Mouse (Mus musculus) gastrocnemius, adult 8-10 months (tissue): ENCODE measurements around the gene Epha6. TPM values are rescaled to one million over a fixed set of nuclear protein-coding genes. Genes with fewer than 3 reads are reported as not detected.

Experiments
- DNase-seq, 2 experiments: peaks; one replicate each; pipeline ENCODE4 v3.0.0; 2022; ENCODE audit warnings: low spot score in 2 of 2
- total RNA-seq, 4 experiments: library from RNA; stranded (reverse); gene quantifications; 2 replicates each; pipeline ENCODE4 v1.2.4; 2022

The Epha6 gene
- not detected for total RNA-seq

DNA sequence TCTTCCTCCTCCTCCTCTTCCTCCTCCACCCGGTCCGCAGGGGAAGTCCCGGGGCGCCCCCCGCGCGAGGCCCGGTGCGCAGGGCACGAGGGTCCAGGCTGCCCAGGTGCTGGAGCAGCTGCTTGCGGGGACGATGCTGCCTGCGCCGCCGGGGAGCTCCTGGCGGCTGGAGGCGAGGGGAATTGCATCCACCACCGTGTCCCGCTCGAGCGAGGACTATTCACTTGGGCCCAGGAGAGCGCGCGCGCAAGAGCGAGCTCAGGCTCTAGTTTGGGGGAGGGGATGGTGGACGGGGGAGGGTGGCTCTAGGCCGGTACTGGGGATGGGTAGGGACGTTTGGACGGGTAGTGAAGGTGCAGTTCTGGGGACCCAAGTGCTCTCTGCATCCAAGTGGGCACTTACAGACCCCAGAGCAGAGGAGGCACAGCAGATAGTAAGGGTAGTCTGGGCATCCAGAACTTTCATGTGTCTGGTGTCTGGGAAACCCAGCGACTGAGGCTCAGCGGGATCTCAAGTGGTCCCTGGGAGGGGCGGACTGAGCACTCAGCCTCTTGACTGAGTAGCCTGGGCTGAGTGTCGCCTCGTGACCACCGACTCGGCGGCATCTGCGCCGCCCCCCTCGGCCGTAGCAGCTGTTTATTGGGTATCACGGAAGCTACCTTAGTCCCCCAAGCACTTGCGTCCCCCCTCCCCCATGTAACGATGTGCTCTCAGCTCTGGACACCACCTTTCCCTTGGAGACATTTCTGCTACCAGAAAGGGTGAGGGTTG, at the start of gene Epha6:
TSS of gene Epha6 (minus strand) at position 471 of the 771 bp plus-strand sequence.
- no peak for DNase-seq

- DNase-seq: no peak
Observed at GRCm38 (mm10) chr16:60651716-60652115, 46.4 kb upstream of the Epha6 start.

DNA sequence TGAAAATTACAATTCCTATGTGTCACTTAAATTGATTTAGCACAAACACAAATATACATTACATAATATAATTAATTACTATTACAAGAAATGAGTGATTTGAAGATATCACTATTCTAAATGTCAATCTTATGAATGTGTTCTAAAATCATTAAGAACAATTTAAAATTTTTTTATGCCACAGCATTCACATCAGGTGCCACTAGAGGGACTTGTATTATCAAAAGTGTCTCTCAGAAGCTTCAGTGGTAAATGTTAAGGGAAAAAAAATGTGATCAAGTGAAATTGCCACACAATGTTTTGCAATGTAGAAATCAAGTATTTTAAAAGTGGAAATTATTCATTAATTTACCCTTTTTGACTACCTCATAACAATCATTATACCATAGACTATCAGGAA, 22.8 kb upstream of the Epha6 start:
- DNase-seq: no peak

DNA sequence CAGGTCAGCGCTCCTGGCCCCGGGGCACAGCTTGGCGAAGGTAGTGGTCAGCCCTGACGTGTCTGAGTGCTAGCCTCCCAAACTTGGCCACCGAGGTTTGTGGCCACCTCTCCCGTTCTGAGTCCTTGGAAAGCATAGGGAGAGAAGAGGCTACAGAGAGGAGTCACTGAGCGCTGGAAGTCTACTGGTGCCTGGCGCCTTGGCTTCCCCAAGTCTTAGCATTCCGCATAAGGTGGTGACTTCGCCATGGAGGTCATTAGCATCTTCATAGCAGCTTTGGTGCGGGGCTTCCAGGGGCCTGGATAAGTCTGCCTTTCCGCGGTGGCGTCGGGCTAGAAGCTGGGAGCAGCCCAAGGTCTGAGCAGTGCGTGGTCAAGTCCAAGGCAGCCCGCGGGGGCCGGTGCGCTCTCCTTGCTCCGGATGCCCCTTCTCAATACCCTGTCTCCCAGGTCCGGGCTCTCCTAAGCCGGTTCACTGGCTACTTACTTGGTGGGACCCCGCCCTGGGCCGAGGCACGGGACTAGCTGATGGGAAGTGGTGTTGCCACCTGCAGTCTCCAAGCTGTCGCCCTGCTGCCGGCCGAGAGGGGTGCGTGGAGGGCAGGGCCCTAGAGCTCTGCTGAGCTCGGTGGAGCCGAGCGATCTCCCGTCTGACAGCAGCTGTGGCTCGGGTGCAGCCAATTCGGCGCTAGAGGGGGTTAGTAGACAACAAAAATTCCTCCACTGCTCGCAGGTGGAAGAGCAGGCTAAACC, 677 bp upstream of the Epha6 start:
- DNase-seq: no peak

DNA sequence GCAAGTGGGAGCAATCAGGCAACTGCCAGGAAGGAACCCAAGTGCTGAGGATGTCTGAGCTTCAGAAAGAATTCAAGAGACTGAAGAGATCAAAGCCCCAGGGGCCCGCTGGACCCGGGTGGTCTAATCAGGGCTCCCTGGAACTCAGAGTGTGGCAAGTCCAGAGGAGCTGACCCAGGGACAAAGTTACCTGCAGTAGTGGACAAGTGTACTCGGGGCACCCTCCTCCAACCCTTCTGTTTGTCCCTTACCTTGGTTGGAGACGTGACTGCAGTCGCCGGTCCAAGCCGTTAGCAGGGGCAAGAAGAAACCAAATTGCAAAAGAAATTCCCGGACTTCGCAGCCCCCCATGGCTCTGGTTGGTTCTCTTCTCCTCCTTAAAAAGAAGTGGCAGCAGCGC, 718 bp downstream of the Epha6 start:
- DNase-seq: no peak

GRCm38 (mm10) chr16:60585322-60585721, 20.0 kb downstream of the Epha6 start:
- no peak for DNase-seq

- no peak for DNase-seq
Observed at GRCm38 (mm10) chr16:60584695-60585094, 20.6 kb downstream of the Epha6 start.

GRCm38 (mm10) chr16:60570546-60570945, 34.8 kb downstream of the Epha6 start:
- no peak for DNase-seq

DNA sequence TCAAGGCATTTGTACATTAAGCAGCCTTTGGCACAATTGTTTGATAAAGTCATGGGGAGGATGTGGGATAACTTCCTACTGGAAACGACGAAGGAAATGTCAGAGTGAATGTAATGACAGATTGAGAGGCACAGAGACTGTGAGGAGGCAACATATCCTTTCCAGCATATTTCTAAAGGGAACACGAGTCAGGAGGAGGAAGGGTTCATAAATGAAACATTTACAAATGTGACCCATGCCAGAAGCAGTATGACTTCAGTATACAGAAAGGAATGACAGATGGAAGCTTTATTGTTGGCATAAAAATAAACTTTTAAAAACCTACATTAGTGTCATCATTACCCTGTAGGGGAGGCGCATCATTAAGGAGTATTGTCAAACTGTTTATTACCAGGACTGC, 60.9 kb downstream of the Epha6 start:
- no peak for DNase-seq

- no peak for DNase-seq
Observed at GRCm38 (mm10) chr16:60538233-60538632, 67.1 kb downstream of the Epha6 start.

- no peak for DNase-seq
Observed at GRCm38 (mm10) chr16:60509707-60510106, 95.6 kb downstream of the Epha6 start.

DNA sequence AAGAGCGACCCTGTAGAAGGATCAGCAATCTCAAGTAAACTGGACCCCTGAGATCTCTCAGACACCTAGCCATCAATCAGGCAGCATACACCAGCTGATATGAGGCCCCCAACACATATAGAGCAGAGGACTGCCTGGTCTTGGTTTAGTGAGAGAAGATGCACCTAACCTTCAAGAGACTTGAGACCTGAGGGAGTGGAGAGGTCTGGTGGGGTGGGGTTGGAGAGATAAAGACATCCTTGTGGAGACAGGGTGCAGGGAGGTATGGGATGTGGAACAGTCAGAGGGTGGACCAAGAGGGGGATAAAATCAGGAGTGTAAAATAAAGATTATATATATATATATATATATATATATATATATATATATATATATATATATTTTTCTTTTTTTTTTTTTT, 105.8 kb downstream of the Epha6 start:
- DNase-seq: no peak

- no peak for DNase-seq
Observed at GRCm38 (mm10) chr16:60475776-60476175, 129.6 kb downstream of the Epha6 start.

- no peak for DNase-seq
Observed at GRCm38 (mm10) chr16:60468200-60468785, 137.0 kb downstream of the Epha6 start.

DNA sequence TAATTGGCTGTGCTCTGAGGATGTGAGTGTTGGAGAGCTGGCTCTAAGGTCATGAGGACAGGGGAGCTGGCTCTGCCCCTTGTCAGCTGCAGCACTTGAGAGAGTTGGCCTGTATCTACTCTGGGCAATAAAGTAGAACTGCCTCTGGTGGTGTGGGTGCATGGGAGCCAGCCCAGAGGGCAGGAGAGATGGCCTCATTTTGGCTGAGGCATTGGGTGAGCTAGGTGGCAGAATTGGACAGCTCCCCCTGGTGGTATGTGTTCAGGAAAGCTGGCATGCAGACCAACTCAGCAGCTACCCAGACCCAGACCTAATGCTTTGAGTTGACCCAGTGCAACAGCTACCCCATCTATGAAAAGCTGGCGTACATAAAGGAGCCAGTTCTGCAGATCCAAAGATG, 170.0 kb downstream of the Epha6 start:
- DNase-seq: no peak

DNA sequence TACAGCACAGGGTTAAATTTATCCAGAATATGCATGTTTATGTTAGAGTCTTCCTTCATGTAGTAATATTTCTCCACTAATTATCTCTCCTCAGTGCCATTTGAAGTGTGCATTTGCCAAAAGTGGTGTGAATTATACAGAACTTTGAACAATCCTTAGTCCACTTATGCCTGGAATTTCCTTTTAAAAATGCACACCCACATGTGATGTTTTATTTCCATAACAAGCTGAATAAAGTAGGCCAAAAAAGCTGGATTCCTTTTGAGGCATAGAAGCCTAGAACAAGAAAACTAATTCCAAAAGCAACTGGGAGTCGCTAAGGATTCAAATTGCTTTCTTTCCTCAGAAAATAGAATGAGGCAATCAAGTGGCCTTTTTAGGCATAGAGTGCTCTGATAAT, 171.1 kb downstream of the Epha6 start:
- no peak for DNase-seq

GRCm38 (mm10) chr16:60395306-60395705, 210.0 kb downstream of the Epha6 start:
- no peak for DNase-seq

- no peak for DNase-seq
Observed at GRCm38 (mm10) chr16:60392961-60393360, 212.4 kb downstream of the Epha6 start.

DNA sequence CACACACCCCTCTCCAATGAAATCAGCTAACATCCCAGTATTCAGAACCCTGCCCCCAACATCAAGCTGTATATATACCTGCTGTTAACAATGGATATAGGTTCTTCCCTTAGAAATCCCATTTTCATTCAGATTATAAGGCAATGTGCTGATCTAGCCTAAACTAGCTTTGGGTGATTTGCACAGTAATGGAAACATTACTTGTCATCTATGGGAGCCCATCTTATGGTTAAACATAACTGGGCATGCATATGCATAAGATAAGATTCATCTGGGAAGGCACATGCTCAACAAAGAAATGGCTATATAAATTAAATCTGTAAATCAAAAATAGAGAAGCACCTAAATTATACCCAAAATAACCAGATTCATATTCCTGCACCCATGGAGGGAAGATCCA, 230.2 kb downstream of the Epha6 start:
- no peak for DNase-seq

DNA sequence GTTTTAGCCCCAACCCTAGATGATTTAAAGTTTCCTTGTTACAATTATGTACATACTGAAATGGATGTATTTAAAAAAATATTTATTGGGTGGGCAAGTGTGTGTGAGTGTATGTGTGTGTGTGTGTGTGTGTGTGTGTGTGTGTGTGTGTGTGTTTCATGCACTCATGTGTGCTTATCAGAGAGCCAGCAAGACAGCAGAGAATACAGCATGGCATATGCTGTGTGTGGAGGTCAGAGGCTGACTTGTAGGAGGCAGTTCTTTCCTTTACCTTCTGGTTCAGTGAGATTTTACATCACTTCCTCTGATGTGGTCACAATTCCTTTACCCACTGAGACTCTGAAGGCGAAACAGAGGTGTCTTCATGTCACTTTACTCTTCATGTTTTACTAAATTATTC, 321.4 kb downstream of the Epha6 start:
- no peak for DNase-seq

DNA sequence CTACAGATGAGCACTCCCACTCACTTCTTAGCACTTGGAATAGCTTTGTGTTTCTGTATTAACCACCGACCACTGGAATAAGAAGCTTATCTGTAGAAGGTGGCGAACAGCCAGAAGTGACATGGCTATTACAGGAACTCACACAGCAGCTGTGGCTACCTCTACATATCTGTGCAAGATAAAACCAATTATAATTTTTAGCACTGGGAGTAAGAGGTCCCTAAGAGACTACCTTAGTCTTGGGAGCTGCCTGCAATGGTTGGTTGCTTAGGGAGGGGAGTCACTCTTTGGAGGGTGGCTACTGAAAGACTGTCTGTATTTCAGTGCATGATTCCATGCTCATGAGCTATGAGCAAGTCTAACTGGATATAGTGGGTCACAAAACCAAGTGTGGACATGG, 331.2 kb downstream of the Epha6 start:
- no peak for DNase-seq
